Mouse (Mus musculus) limb, embryonic 14.5 days (tissue): ENCODE measurements around the gene Pik3cb. TPM values are rescaled to one million over a fixed set of nuclear protein-coding genes. Genes with fewer than 3 reads are reported as not detected.
A peak's percentile ranks its signal among the peaks of the same experiment; 100 is the strongest.

Experiments used
- ATAC-seq: fragments of 200-750 bp; cut with Nextera tagmentation; 2 replicates; pipeline ENCODE4 v1.8.0; 2017; ENCODE audit warnings: low read depth, moderate number of reproducible peaks, moderate TSS enrichment; ENCODE audit not compliant: low FRiP score
- DNase-seq: peaks from one replicate; pipeline ENCODE4 v3.0.0-alpha.2; 2015; ENCODE audit warnings: low spot score
- H3K27ac ChIP-seq: fragments of 300-500 bp; sonication (generic); replicated peaks from 2 replicates; pipeline ENCODE4 v1.5.1; 2014; ENCODE audit warnings: low read depth, mild to moderate bottlenecking, low read length, moderate library complexity, mixed read lengths
- H3K27me3 ChIP-seq: fragments of 300-500 bp; sonication (generic); 2 replicates; pipeline ENCODE4 v1.6.1; 2014; ENCODE audit warnings: low read length, mixed read lengths; ENCODE audit not compliant: control insufficient read depth, insufficient read depth
- H3K36me3 ChIP-seq: fragments of 300-500 bp; sonication (generic); 2 replicates; pipeline ENCODE4 v1.6.1; 2014; ENCODE audit warnings: mild to moderate bottlenecking, low read length, moderate library complexity, mixed read lengths; ENCODE audit not compliant: control insufficient read depth, insufficient read depth
- H3K4me1 ChIP-seq: fragments of 300-500 bp; sonication (generic); 2 replicates; pipeline ENCODE4 v1.6.1; 2014; ENCODE audit warnings: antibody characterized with exemption, low read length, mixed read lengths; ENCODE audit not compliant: control insufficient read depth, insufficient read depth
- H3K4me2 ChIP-seq: fragments of 300-500 bp; sonication (generic); replicated peaks from 2 replicates; pipeline ENCODE4 v1.6.1; 2014; ENCODE audit warnings: low read depth, mild to moderate bottlenecking, low read length, moderate library complexity; ENCODE audit not compliant: severe bottlenecking
- H3K4me3 ChIP-seq: fragments of 300-500 bp; sonication (generic); replicated peaks from 2 replicates; pipeline ENCODE4 v1.5.1; 2014; ENCODE audit warnings: low read length
- H3K9ac ChIP-seq: fragments of 300-500 bp; sonication (generic); 2 replicates; pipeline ENCODE4 v1.6.1; 2014; ENCODE audit warnings: mild to moderate bottlenecking, low read depth, low read length, moderate library complexity; ENCODE audit not compliant: severe bottlenecking
- H3K9me3 ChIP-seq: fragments of 300-500 bp; sonication (generic); 2 replicates; pipeline ENCODE4 v1.6.1; 2016; ENCODE audit warnings: low read length; ENCODE audit not compliant: control insufficient read depth
- POLR2A ChIP-seq: fragments of 200-500 bp; IDR thresholded peaks from 2 replicates; pipeline ENCODE4 v1.8.0; 2012; ENCODE audit warnings: inconsistent platforms, mild to moderate bottlenecking, moderate library complexity, borderline replicate concordance; ENCODE audit not compliant: insufficient read depth, insufficient read length; ENCODE audit errors: extremely low read depth
- WGBS: fragments of 180-500 bp; shearing (Covaris S2); extraction: QIAGEN DNeasy Blood & Tissue Kit; methylation state at CpG from one replicate; pipeline ENCODE4 v1.1.7; 2014; 5-methylcytosine and 5-hydroxymethylcytosine counted together
- polyA plus RNA-seq, 2 experiments: library from polyadenylated mRNA; depleted of rRNA in 1 of 2; stranded (reverse) in 1 of 2; unstranded in 1 of 2; fragments of >200 nt; fragmentation: Nextera tagmentation in 1 of 2; extraction: Ambion mirVana in 1 of 2; gene quantifications; 2 replicates each; pipeline versions ENCODE4 v1.2.1 to v1.2.3; 2012 to 2014

The Pik3cb gene
- polyA plus RNA-seq, 2 experiments, result 1.1 to 3.1 TPM

GRCm38 (mm10) chr9:99139194-99140023 lies 1.0 kb downstream of the Pik3cb start:
- Histone ChIP-seq H3K27me3 (peaks cover 13% of the 10 kb centered on the region; the same call in 1 of the 2 replicates), H3K36me3 (no peaks in the 10 kb centered on the region), H3K4me3 (peak overlapping the region; percentile 75), H3K4me2 (peak overlapping the region; percentile 72), H3K4me1 (no peaks in the 10 kb centered on the region), H3K9me3 (no peaks in the 10 kb centered on the region), H3K27ac (no peak overlapping the region), H3K9ac (peak overlapping the region; percentile 71)
- peak; percentile 69 for ATAC-seq
- no peak for TF ChIP-seq POLR2A
- no peak for DNase-seq
- WGBS, result under 1% methylated on average over 43 of the region's 77 CpGs

GRCm38 (mm10) chr9:99137301-99137700 lies 3.1 kb downstream of the Pik3cb start:
- H3K27me3 ChIP-seq, result peaks cover 13% of the 10 kb centered on the region; the same call in 1 of the 2 replicates
- no peaks in the 10 kb centered on the region for H3K9me3 ChIP-seq
- H3K4me3 ChIP-seq, result no peak overlapping the region
- no peaks in the 10 kb centered on the region for H3K36me3 ChIP-seq
- H3K9ac ChIP-seq, result no peak overlapping the region
- H3K4me2 ChIP-seq, result no peak overlapping the region
- DNase-seq (no peak), ATAC-seq (no peak)
- TF ChIP-seq POLR2A, result no peak
- no peaks in the 10 kb centered on the region for H3K4me1 ChIP-seq
- H3K27ac ChIP-seq, result no peak overlapping the region
- WGBS, result 85% methylated on average over 5 of the region's 5 CpGs

GRCm38 (mm10) chr9:99131951-99132470 lies 8.4 kb downstream of the Pik3cb start:
- Histone ChIP-seq H3K9me3 (no peaks in the 10 kb centered on the region), H3K4me3 (no peak overlapping the region), H3K36me3 (no peaks in the 10 kb centered on the region), H3K27ac (no peak overlapping the region), H3K9ac (no peak overlapping the region), H3K4me2 (no peak overlapping the region), H3K27me3 (no peaks in the 10 kb centered on the region), H3K4me1 (no peaks in the 10 kb centered on the region; the same call in 1 of the 2 replicates)
- DNase-seq (no peak), ATAC-seq (no peak)
- no peak for TF ChIP-seq POLR2A
- 43% methylated on average over 3 of the region's 3 CpGs for WGBS

GRCm38 (mm10) chr9:99131119-99131518 lies 9.3 kb downstream of the Pik3cb start:
- Histone ChIP-seq H3K27ac (no peak overlapping the region), H3K4me2 (no peak overlapping the region), H3K4me1 (no peaks in the 10 kb centered on the region; the same call in 1 of the 2 replicates), H3K27me3 (no peaks in the 10 kb centered on the region), H3K36me3 (no peaks in the 10 kb centered on the region), H3K9ac (no peak overlapping the region), H3K4me3 (no peak overlapping the region), H3K9me3 (no peaks in the 10 kb centered on the region)
- DNase-seq (no peak), ATAC-seq (no peak)
- no peak for TF ChIP-seq POLR2A
- WGBS, result 91% methylated on average over 4 of the region's 4 CpGs

GRCm38 (mm10) chr9:99127578-99127977 lies 12.8 kb downstream of the Pik3cb start:
- no peak overlapping the region for H3K4me3 ChIP-seq
- H3K36me3 ChIP-seq, result no peaks in the 10 kb centered on the region
- WGBS, result 68% methylated on average over 7 of the region's 7 CpGs
- DNase-seq (no peak), ATAC-seq (no peak)
- H3K4me1 ChIP-seq, result no peaks in the 10 kb centered on the region; the same call in 1 of the 2 replicates
- no peaks in the 10 kb centered on the region for H3K27me3 ChIP-seq
- no peak overlapping the region for H3K9ac ChIP-seq
- no peak overlapping the region for H3K27ac ChIP-seq
- TF ChIP-seq POLR2A, result no peak
- no peaks in the 10 kb centered on the region for H3K9me3 ChIP-seq
- H3K4me2 ChIP-seq, result no peak overlapping the region
